Mouse (Mus musculus) heart, postnatal 36 days (tissue): ENCODE data around the gene Prkaa1. TPM values are rescaled to one million over a fixed set of nuclear protein-coding genes. Genes with fewer than 3 reads are reported as not detected.
"Not testable (repeated sequence)": the region's sequence is repeated elsewhere in the genome, so short reads cannot be mapped to it uniquely, and the experiment has no call there.

Experiments
- DNase-seq, 2 experiments: peaks; one replicate each; pipeline ENCODE4 v3.0.0; 2021 to 2022
- intact Hi-C: fragments of 180-260 bp; cut with DNase I; formaldehyde crosslinking; loops from one replicate; pipeline ENCODE4 v1.15.1; 2025
- total RNA-seq, 2 experiments: library from RNA; stranded (reverse); gene quantifications; 2 replicates each; pipeline ENCODE4 v1.2.3; 2021

Prkaa1 gene
- total RNA-seq, 2 experiments from 2014 or later, result 12.9 to 16.2 TPM

DNA sequence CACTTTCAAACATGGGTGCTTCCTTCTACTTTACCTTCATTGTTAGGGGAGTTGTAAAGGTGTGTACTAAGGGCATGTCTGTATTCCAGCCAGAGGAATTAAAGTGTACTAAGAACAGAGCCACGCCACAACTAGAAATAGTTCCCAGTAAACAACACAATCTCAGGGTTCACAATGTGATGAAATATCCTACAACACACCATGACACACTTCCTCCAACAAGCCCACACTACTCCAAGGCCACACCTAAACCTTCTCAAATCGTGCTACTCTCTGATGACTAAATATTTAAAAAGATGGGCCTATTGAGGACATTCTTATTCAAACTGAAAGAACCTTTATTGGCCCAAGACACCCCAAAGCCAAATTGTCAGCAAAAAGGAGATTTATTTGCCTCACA lies 16.2 kb upstream of the Prkaa1 start:
- no peak for DNase-seq
- intact Hi-C loops, result no loop called here

DNA sequence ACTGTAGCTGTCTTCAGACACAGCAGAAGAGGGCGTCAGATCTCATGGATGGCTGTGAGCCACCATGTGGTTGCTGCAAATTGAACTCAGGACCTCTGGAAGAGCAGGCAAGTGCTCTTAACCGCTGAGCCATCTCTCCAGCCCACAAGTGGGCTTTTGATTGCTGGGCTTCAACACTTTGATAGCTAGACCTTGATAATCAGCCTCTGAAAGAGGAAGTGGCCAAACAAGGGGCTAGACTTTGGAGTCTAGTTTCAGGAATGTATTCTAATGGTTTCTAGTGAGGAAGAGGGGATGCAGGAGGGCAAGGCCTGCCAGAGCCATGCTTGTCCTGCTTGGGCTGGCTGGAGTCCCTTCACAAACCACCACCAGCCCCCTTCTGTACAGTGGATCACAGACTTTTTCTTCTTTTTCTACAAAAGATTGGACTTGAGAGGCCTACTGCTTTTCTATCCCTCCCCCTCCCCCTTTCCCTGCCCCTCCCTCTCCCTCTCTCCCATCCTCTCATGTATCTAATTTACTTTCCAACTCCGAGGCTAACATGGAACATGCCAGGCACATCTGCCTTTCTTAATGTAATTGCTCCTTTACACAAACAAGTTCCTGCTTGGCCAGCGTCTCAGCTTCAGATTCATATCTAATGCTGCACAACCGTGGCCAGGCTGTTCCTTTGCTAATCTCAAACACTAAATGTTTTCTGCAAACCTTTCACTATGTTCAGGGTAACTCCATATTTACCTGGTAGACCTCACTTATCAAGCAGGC lies 15.3 kb upstream of the Prkaa1 start:
- intact Hi-C loops, result no loop called here
- DNase-seq, result no peak

DNA sequence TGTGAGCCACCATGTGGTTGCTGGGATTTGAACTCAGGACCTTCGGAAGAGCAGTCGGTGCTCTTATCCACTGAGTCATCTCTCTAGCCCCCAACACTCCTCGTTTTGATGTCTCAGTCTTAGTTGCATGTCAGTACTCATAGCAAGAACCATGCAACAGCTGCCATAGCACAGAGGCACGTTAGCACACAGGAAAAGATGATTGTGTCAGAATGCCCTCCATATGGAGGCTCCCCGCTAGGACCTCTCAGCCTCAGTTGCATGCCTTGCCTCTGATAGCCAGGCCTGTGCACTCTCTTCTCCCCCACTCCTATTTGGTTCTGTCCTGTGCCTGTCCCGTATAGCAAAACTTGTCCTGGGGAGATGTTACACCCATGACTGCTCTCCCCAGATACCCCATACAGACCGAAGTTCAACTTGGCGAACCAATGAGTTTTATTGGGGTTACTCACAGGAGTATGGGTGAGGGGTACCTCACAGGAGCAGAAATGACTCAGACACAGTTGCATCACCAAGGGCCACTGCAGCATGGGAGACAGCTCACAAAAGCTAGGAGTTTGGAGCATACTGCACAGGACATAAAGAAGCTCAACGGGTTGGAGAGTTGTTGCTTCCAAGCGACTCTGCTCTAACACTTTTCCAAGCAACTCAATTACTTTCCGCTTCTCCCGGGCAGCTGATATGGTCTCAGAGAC lies 14.4 kb upstream of the Prkaa1 start:
- intact Hi-C loops, result no loop called here
- DNase-seq, result no peak

DNA sequence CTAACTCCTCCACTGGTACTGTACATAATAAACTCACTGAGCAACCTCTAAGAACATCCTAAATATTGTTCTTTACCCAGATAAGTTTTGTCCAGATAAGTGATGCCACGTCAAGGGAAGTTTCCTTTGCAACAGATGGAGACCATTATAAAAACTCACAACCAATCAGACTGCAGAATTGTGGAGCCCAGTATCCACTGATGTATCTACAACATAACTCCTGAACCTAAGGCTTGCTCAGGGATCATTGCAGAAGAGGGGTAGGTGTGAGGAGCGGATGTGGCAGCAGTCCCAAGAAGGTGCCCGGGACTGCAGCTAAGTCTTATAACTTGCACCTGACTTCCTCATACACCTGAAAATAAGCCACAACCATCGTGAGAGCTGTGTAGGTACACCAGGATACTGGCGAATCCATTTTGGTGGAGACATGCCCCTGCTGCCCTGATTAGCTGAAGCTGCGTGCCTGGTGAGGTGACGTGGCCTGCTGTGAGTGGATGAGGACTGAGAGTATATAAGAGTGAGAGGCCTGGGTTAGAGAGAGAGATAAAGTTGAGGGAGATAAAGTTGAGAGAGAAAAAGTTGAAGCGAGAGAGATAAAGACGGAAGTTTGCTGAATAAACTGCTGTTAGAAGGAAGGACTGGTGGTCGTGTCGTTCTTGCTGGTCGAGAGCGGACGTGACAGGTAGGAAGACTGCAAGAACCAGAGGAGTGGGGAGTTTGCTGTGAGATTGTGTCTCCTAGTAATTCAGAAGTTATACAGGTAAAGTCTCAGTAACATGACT lies 12.6 kb upstream of the Prkaa1 start:
- DNase-seq, intact Hi-C loops: not testable (repeated sequence)

DNA sequence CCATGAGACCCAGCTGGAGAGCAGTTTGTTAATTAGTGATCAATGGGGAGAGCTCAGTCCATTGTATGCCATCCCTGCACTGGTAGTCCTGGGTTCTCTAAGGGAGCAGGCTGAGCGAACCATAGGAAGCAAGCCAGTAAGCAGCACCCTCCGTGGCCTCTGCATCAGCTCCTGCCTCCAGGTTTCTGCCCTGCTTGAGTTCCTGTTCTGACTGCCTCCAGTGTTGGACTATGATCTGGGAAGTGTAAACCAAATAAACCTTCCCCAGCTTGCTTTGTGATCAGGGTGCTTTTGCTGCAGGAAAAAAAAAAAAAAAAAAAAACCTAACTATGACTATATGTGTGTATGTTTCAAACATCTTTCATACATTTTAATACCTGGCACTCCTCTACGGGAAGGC lies 10.4 kb upstream of the Prkaa1 start:
- intact Hi-C loops, result no loop called here
- no peak for DNase-seq

DNA sequence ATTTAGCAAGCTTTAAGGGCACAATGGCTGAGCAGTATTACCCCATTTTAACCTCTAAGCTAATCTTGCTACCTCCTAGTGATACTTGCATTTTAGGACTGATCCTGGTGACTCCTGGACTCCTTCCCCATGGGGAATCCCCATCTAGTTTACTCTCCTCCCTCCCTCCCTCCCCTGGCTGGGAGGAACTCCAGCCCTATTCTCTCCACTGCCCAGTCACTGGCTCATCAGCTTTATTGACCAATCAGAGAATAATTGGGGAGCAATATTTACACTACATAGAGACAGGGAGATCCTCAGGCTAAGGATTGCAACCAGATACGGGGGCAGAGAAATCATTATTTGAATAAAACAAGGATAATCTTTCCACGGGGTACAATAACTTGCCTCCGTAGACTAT lies 9.5 kb upstream of the Prkaa1 start:
- no peak for DNase-seq
- intact Hi-C loops, result no loop called here

DNA sequence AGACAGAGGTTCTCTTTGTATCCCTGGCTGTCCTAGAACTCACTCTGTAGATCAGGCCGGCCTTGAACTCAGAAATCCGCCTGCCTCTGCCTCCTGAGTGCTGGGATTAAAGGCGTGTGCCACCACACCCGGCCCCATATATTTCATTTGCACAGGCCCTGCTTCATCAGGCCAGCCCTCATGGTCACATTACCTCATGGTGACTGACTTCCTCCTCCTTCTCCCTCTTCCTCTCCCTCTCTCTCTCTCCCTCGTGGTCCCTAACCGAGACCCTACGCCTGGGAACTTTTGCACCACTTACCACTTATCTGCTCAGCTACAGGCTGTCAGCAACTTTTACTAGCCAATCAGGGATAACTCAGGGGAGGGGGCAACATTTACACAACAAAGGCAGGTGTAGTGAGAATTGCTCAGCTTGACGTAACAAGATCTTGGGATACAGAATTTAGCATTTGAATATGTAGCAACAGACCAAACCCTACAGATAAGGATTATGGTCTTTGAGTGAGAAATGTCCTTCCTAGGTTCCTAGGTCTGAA lies 8.6 kb upstream of the Prkaa1 start:
- no peak for DNase-seq
- intact Hi-C loops, result no loop called here

DNA sequence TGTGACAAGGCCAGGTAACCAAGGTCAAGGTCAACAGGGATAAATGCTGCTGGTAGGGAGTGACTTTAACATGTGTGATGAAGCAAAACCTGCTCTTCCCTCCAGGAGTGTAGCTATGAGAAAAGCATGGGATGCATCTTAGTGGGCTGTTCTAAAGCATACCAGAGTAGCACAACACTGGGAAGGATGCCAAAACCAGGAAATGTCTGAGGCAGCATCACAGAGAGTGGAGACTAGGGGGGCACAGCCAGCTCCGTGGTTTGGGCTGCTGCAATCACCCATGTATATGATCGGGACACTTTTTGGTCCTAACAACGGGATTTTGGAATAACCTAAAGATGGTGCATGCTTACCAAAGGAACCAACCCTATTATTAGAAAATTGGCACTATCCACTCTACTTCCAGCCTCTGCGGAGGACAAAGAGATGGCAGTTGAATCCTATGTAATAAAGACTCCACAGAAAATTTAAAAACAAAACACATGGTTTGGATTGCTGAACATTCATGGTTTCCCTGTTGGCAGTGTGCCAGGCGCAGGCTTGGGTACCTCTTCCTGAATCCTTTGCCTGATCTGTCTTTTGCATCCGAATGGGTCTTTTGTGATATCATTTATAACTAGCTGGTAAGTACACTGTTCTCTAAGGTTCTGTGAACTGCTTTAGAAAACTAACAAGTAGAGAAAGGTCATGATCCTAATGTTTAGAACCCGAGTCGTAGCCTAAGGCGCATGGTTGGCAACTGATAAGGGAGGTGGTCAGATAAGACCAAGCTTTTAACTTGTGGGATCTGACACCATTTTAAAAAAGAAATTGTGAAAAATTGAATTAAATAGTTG lies 5.4 kb upstream of the Prkaa1 start:
- intact Hi-C loops, result no loop called here
- no peak for DNase-seq

DNA sequence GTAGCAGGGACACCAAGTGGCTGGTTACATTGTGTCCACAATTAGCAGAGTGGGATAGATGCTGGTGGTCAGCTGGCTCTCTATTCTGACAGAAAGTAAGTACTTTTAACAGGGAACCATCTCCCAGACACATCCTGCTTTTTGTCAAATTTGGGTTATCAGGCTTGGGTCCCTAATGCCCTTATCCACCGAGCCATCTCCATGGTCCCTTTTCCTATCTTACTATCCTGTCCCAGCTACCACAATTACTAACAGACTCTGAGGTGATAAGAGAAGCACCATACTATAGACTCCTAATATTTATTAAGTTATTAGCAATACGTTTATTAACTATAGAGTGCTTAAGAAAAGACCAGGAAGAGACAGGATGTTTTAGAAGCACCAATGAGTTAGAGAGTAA lies 4.3 kb upstream of the Prkaa1 start:
- no peak for DNase-seq
- intact Hi-C loops, result no loop called here

DNA sequence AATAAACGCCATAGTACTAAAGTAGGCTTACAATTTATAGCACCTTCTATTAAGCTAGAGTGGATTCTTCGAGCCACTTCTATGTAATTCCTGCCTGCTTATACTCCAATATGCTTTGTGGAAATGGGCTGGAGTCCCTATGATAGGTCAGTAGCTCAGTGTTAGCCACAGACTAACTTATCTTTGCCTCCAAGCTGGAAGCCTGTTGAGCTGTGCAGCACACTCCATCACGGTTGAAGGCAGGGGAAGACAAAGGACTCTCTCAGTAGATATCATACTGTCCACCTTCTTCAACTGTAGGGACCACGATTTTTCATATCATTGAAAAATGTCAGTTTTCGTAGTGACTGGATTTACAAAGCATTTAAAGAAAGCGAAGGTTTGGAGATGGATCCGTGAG lies 3.8 kb upstream of the Prkaa1 start:
- intact Hi-C loops, result no loop called here
- DNase-seq, result no peak

DNA sequence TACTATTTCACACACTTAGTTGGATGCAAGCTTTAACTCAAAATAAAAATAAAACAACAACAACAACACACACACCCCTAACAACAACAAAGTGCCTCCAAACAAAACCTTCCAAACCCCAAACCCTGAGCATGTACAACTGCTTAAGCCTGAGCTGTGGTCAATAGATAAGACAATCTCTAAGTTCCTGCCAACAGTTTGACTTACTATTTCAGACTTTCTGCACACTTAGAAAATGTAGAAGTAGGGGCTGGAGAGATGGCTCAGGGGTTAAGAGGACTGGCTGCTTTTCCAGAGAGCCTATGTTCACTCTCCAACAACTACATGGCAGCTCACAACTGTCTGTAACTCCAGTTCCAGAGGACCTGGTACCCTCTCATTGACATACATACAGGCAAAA lies 3.3 kb upstream of the Prkaa1 start:
- no peak for DNase-seq
- intact Hi-C loops, result no loop called here

DNA sequence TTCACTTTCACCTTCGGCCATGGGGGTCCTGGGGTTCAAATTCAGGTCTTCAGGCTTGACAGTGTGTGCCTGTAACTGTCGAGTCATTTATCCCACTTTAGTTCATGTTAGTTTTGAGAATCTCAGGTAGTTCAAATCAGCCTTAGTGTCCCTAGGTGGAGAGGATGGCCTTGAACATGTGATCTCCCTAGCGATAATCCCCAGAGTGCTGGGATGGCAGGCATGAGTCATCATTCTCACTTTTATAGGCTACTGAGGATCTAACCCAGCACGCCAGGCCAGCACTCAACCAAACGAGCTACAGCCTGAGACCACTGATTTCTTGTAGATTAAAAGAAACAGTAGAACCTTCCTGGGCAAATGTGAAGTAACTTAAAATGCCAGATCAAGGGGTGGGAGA lies 1.6 kb upstream of the Prkaa1 start:
- no peak for DNase-seq
- intact Hi-C loops, result loop anchor here (2.0 kb wide), 1 partner anchor 43 kb away; the partner anchor contains the start of gene Ttc33

DNA sequence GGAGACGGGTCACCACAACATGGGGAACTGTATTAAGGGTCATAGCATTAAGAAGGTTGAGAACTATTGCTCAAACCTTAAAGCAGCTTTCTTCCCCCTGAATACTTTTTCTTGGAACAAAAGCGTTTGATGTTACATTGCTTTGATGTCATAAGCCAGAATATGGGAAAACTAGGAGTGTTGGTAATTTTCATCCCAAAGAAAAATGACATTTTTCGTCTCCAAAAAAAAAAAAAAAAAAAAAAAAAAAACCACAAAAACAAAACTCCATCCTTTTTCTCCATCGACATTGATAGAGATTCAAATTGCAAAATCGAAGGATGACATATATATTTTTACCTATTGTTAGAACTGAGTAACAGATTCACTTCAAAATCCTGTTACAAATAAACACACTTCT lies 947 bp upstream of the Prkaa1 start:
- intact Hi-C loops, result loop anchor here (2.0 kb wide), 1 partner anchor 42 kb away; the partner anchor contains the start of gene Ttc33
- no peak for DNase-seq

DNA sequence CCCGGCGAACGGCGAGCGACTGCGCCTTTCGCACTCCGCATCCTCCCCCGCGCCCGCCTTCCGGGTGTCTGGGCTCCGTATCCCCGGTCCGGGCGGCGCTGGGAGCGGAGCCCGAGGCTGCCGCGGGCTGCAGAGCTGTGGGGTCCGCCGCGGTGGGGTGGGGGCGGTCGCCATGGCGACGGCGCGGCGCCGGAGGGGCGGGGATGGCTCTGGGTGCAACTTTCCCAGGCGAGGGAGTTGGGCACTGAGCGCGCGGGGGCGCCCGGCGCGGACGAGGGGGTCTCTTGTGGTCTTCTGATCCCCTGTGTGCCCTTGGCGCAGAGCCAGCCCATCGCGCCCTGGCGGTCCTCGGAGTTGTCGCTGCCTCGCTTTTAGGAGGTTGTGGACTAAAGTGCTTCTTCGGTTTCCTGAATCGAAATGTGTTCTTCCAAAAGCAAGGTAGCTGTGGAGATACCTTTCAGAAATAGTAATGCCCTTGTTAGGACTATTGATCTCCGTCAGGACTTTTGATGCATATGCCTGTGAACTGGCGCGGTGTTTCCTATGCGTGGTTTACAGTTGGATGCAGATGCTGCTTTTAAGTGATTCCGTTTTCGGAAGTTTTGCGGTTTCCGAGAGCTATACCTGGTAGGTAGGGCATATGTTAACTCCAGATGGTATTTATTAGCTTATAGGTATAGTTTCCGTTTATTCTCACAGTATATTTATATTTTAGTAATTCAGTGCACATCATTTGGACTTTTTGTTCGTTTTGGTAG lies 539 bp downstream of the Prkaa1 start:
- peak in 1 of 2 experiments; percentile 66 for DNase-seq
- intact Hi-C loops, result no loop called here

DNA sequence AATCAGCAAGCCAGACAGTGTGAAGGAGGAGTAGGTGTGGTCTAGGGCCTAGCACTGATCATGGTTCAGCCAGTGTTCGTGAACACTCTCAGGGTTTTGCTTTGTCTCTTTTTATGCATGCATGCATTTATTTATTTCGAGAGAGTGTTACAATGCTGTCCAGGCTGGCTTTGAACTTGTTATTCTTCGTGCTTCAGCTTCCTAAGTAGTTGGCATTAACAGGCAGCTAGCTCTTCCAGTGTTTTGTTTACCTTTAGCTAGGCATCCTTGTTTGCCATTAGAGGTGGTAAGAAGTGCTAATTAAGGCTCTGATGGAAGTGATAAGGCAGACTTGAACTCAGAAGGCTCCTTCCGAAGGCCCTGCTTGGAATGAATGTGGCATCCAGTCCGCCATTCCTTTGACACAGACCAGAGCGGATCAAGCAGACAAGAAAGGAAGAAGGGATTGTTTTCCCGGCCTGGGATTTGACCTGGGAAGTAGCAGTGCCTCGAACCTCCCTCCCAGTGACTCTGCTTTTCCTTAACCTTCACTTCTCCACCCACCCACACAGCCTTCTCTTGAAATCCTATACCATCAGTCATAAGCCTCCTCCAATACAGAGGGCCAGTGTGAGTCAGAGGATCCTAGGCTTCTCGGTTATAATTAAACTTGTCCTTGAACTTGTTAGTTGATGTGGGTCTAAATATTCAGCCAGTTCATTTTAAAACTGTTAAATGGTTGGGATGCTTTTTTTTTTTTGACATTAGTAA lies 1.7 kb downstream of the Prkaa1 start:
- intact Hi-C loops, result loop anchor here (1.0 kb wide), 1 partner anchor 29 kb away; the partner anchor contains the start of gene Rpl37
- DNase-seq, result no peak

DNA sequence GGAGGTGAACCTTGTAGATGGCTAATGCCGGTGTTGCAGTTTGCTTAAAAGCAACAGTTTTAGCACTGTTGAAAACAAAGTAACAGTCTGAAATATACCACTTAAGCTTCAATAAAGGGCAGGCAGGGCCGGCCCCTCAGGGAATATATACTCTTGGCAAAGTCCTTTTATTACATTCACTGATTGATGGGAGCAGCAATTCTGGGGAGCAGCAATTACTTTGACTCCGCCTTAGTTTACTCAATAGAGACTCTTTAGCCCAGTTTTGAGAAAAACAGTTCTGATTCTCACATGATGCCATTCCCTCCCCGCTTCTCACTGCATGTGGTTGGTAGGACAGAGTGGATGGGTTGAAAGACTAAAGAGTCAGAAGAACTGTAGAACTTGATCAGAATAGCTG lies 5.5 kb downstream of the Prkaa1 start:
- intact Hi-C loops, result no loop called here
- DNase-seq, result no peak

DNA sequence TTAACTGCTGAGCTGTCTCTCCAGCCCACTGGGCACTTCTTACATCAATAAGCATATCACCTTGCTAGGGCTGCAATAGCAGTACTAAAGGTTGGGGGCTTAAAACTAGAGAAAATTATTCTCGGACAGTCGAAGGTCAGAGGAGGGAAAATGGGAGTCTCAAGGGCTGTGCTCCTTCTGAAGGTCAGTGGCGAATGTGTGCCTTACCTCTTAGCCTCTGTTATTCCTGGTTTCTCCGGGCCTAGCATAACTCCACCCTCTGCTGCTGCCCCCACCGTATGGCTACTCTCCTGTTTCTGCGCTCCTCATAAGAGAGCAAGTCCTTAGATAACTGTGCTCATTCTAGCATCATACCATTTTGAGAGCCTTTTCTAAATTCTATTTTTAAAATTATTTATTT lies 8.5 kb downstream of the Prkaa1 start:
- intact Hi-C loops, result no loop called here
- no peak for DNase-seq

DNA sequence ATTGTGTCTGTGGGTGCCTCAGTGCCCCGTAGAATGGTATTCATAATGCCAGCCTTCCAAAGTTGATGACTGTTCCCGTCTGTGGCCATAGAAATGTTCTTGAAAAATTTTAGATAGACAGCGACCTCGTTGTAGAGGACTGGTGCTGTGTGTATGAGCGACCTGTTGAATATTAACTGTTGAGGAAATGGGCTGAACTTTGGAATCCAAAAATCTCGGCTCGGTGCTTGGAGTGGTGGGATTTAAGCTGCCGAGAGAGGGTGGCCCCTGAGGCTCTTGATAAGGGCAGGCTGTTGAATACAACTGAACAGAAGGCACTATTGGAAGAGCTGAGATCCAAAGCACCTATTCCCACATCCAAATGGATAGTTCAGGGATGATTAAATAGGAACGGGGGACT lies 11.0 kb downstream of the Prkaa1 start:
- DNase-seq, result no peak
- intact Hi-C loops, result loop anchor here (5.0 kb wide), 1 partner anchor 37 kb away; the partner anchor contains the start of gene Rpl37

DNA sequence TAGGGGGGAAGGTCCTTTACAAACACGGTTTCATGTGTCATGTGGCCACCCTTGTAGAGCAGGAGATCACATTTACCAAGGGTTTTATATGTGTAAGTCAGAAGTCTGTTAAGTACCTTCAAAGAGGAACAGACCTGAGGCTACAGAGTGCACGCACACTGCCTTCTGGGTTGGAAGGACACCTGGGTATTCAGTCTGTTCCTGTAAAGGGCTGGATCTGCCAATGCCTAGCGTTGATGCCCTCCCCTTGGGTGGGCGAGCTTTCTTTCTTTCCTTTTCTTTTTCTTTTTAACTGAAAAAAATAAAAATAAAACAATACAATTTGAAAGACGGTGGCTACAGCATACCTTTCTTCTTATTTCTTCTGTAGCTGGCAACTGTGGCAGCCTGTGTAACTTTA lies 11.4 kb downstream of the Prkaa1 start:
- no peak for DNase-seq
- intact Hi-C loops, result loop anchor here (5.0 kb wide), 1 partner anchor 38 kb away; the partner anchor contains the start of gene Rpl37
